Mouse (Mus musculus) CH12.LX (cell line): ENCODE measurements at regions not wholly inside any gene's neighbourhood (a gene's known extent, or its start where the extent isn't known, plus 50 kb on each side); places are given as distances from the start of the nearest gene placed in this dataset.

Experiments used
- DNase-seq: peaks from one replicate; pipeline ENCODE4 v3.0.0-alpha.2; 2013; ENCODE audit errors: extremely low read depth
- H3K27ac ChIP-seq: 2 replicates; pipeline ENCODE4 v1.5.1; 2012; ENCODE audit warnings: low read depth, mild to moderate bottlenecking, control low read depth, moderate library complexity; ENCODE audit not compliant: insufficient read depth
- H3K27me3 ChIP-seq: replicated peaks from 2 replicates; pipeline ENCODE3; 2012; ENCODE audit warnings: inconsistent platforms
- H3K36me3 ChIP-seq, 2 experiments: replicated peaks in 1 of 2; 2 replicates each; pipeline versions ENCODE3 to v1.6.1; 2012; ENCODE audit warnings: inconsistent platforms in 1 of 2, low read length in 1 of 2, mild to moderate bottlenecking in 1 of 2, mixed read lengths in 1 of 2, moderate library complexity in 1 of 2; ENCODE audit not compliant: control insufficient read depth in 1 of 2, insufficient read depth in 1 of 2
- H3K4me1 ChIP-seq, 2 experiments: 2 replicates each; pipeline ENCODE4 v1.6.1; 2012; ENCODE audit warnings: inconsistent platforms in 1 of 2, moderate library complexity in 1 of 2; ENCODE audit not compliant: insufficient read depth in 2 of 2, control insufficient read depth in 1 of 2
- H3K4me2 ChIP-seq: 2 replicates; pipeline ENCODE4 v1.6.1; 2012; ENCODE audit warnings: low read depth, mild to moderate bottlenecking, control low read depth; ENCODE audit not compliant: poor library complexity, insufficient read depth, severe bottlenecking
- H3K4me3 ChIP-seq, 3 experiments: fragments of 150-350 bp in 1 of 3; sonication (generic) in 1 of 3; replicated peaks in 1 of 3; 2 replicates each; pipeline versions ENCODE3 to v1.5.1; 2011 to 2012; ENCODE audit warnings: low read depth in 2 of 3, low read length in 2 of 3, mild to moderate bottlenecking in 2 of 3, moderate library complexity in 2 of 3, control low read depth in 1 of 3, improper control_type of control experiment in 1 of 3, inconsistent platforms in 1 of 3, mixed read lengths in 1 of 3; ENCODE audit not compliant: poor library complexity in 1 of 3
- H3K79me2 ChIP-seq: replicated peaks from 2 replicates; pipeline ENCODE4 v1.6.1; 2012; ENCODE audit warnings: mild to moderate bottlenecking, moderate library complexity; ENCODE audit not compliant: control insufficient read depth, poor library complexity, insufficient read depth, severe bottlenecking; ENCODE audit errors: extremely low read depth
- H3K9ac ChIP-seq: 2 replicates; pipeline ENCODE4 v1.6.1; 2012; ENCODE audit warnings: low read depth, mild to moderate bottlenecking, control low read depth, moderate library complexity; ENCODE audit not compliant: insufficient read depth
- H3K9me3 ChIP-seq: replicated peaks from 2 replicates; pipeline ENCODE3; 2012; ENCODE audit warnings: low read length, inconsistent platforms, mixed read lengths
- CHD1 ChIP-seq: IDR thresholded peaks from 2 replicates; pipeline ENCODE4 v1.6.1; 2012; ENCODE audit warnings: low read depth, low read length, improper control_type of control experiment, inconsistent platforms
- CHD2 ChIP-seq: IDR thresholded peaks from 2 replicates; pipeline ENCODE4 v1.6.1; 2011; ENCODE audit warnings: low read length, improper control_type of control experiment
- E2F4 ChIP-seq: IDR thresholded peaks from 2 replicates; pipeline ENCODE4 v1.6.1; 2011; ENCODE audit warnings: low read depth, low read length, improper control_type of control experiment; ENCODE audit not compliant: insufficient replicate concordance
- ELF1 ChIP-seq: IDR thresholded peaks from 2 replicates; pipeline ENCODE4 v1.6.1; 2014; ENCODE audit warnings: low read depth, mild to moderate bottlenecking, inconsistent platforms, low read length, improper control_type of control experiment
- EP300 ChIP-seq: IDR thresholded peaks from 2 replicates; pipeline ENCODE4 v1.6.1; 2011; ENCODE audit warnings: low read length, improper control_type of control experiment
- ETS1 ChIP-seq: conservative IDR thresholded peaks from 2 replicates; pipeline ENCODE4 v1.6.1; 2012; ENCODE audit warnings: low read depth, mild to moderate bottlenecking, inconsistent platforms, low read length, improper control_type of control experiment, moderate library complexity
- IRF4 ChIP-seq: IDR thresholded peaks from 2 replicates; pipeline ENCODE4 v1.6.1; 2014; ENCODE audit warnings: low read depth, mild to moderate bottlenecking, inconsistent platforms, low read length, improper control_type of control experiment
- JUN ChIP-seq: IDR thresholded peaks from 2 replicates; pipeline ENCODE4 v1.6.1; 2011; ENCODE audit warnings: low read depth, mild to moderate bottlenecking, low read length, improper control_type of control experiment, moderate library complexity; ENCODE audit not compliant: insufficient read depth
- MAFK ChIP-seq: IDR thresholded peaks from 2 replicates; pipeline ENCODE4 v1.6.1; 2011; ENCODE audit warnings: low read length, improper control_type of control experiment; ENCODE audit not compliant: insufficient replicate concordance
- MAX ChIP-seq: IDR thresholded peaks from 2 replicates; pipeline ENCODE4 v1.6.1; 2011; ENCODE audit warnings: low read length, improper control_type of control experiment
- MAZ ChIP-seq: IDR thresholded peaks from 2 replicates; pipeline ENCODE4 v1.6.1; 2012; ENCODE audit warnings: low read depth, mild to moderate bottlenecking, inconsistent platforms, low read length, improper control_type of control experiment, moderate library complexity
- NRF1 ChIP-seq: IDR thresholded peaks from 2 replicates; pipeline ENCODE4 v1.6.1; 2014; ENCODE audit warnings: low read depth, mild to moderate bottlenecking, inconsistent platforms, low read length, improper control_type of control experiment, moderate library complexity
- PAX5 ChIP-seq: IDR thresholded peaks from 2 replicates; pipeline ENCODE4 v1.6.1; 2012; ENCODE audit warnings: low read length, inconsistent platforms, mixed read lengths
- RCOR1 ChIP-seq: conservative IDR thresholded peaks from 2 replicates; pipeline ENCODE4 v1.6.1; 2012; ENCODE audit warnings: low read depth, mild to moderate bottlenecking, inconsistent platforms, low read length, improper control_type of control experiment
- SIN3A ChIP-seq: IDR thresholded peaks from 2 replicates; pipeline ENCODE4 v1.6.1; 2012; ENCODE audit warnings: low read length, improper control_type of control experiment, inconsistent platforms
- TBP ChIP-seq: conservative IDR thresholded peaks from 2 replicates; pipeline ENCODE4 v1.6.1; 2011; ENCODE audit warnings: low read depth, low read length, improper control_type of control experiment
- TCF12 ChIP-seq: IDR thresholded peaks from 2 replicates; pipeline ENCODE4 v1.6.1; 2014; ENCODE audit warnings: low read depth, mild to moderate bottlenecking, inconsistent platforms, low read length, improper control_type of control experiment
- USF1 ChIP-seq: IDR thresholded peaks from 2 replicates; pipeline ENCODE4 v1.6.1; 2014; ENCODE audit warnings: low read depth, mild to moderate bottlenecking, inconsistent platforms, low read length, improper control_type of control experiment
- USF2 ChIP-seq: conservative IDR thresholded peaks from 2 replicates; pipeline ENCODE4 v1.6.1; 2011; ENCODE audit warnings: low read depth, low read length, improper control_type of control experiment
- ZC3H11A ChIP-seq: IDR thresholded peaks from 2 replicates; pipeline ENCODE4 v1.6.1; 2012; ENCODE audit warnings: low read depth, mild to moderate bottlenecking, inconsistent platforms, low read length, improper control_type of control experiment
- ZMIZ1 ChIP-seq: IDR thresholded peaks from 2 replicates; pipeline ENCODE4 v1.6.1; 2012; ENCODE audit warnings: low read depth, mild to moderate bottlenecking, inconsistent platforms, low read length, improper control_type of control experiment
- dilution Hi-C: fragments of 300-500 bp; cut with MboI; formaldehyde crosslinking; loops from 2 replicates; pipeline ENCODE4 v1.14.3; 2020; ENCODE audit warnings: low sequenced_read_pairs; ENCODE audit not compliant: extremely low pct_unique_long_range_greater_than_20kb, extremely low pct_ligation_motif_present
- in situ Hi-C: fragments of 300-500 bp; cut with MboI; formaldehyde crosslinking; loops from 3 replicates; pipeline ENCODE4 v1.14.3; 2019; ENCODE audit warnings: low sequenced_read_pairs, low pct_ligation_motif_present, low pct_unique_long_range_greater_than_20kb, mixed read lengths

- Histone ChIP-seq H3K27ac (no peak overlapping the region), H3K4me1 (no peaks in the 10 kb centered on the region), H3K79me2 (no peaks in the 10 kb centered on the region), H3K9ac (no peak overlapping the region), H3K36me3 (no peaks in the 10 kb centered on the region), H3K27me3 (no peaks in the 10 kb centered on the region)
- in situ Hi-C loops: no loop called here
- TF ChIP-seq SIN3A: no peak
- TF ChIP-seq TCF12: no peak
- no peak for TF ChIP-seq NRF1
- no peak for TF ChIP-seq ETS1
- TF ChIP-seq ZMIZ1: no peak
- TF ChIP-seq CHD1: no peak
- TF ChIP-seq MAX: no peak
- TF ChIP-seq, all 38 proteins: peak for 0
- no peak for DNase-seq
- Histone ChIP-seq H3K9me3 (no peaks in the 10 kb centered on the region), H3K4me2 (no peak overlapping the region), H3K4me3 (no peak overlapping the region)
- dilution Hi-C loops: no loop called here
Observed at GRCm38 (mm10) chr13:114639531-114639930, 178.5 kb upstream of the Mocs2 start.

- dilution Hi-C loops: no loop called here
Observed at GRCm38 (mm10) chr13:114641688-114642390, 176.2 kb upstream of the Mocs2 start.

GRCm38 (mm10) chr13:114642901-114643491, 175.0 kb upstream of the Mocs2 start:
- H3K4me3 ChIP-seq: no peak overlapping the region
- no peaks in the 10 kb centered on the region for H3K9me3 ChIP-seq
- H3K27me3 ChIP-seq: no peaks in the 10 kb centered on the region
- H3K27ac ChIP-seq: no peak overlapping the region
- dilution Hi-C loops: no loop called here
- H3K79me2 ChIP-seq: no peaks in the 10 kb centered on the region; the same call in 1 of the 2 replicates
- DNase-seq: no peak
- no peak overlapping the region for H3K4me2 ChIP-seq
- TF ChIP-seq USF2 (no peak), USF1 (no peak), JUN (no peak), CHD1 (no peak), ZC3H11A (no peak), ZMIZ1 (no peak), E2F4 (no peak), TBP (no peak), IRF4 (no peak)
- TF ChIP-seq, all 38 proteins: peak for 0
- in situ Hi-C loops: no loop called here
- no peaks in the 10 kb centered on the region for H3K4me1 ChIP-seq
- H3K36me3 ChIP-seq: no peaks in the 10 kb centered on the region
- H3K9ac ChIP-seq: no peak overlapping the region

More at GRCm38 (mm10) chr13:114641688-114642390, 176.2 kb upstream of the Mocs2 start:
- Histone ChIP-seq H3K27ac (no peak overlapping the region), H3K79me2 (no peaks in the 10 kb centered on the region; the same call in 1 of the 2 replicates), H3K4me3 (no peak overlapping the region), H3K4me2 (no peak overlapping the region), H3K9me3 (no peaks in the 10 kb centered on the region), H3K4me1 (no peaks in the 10 kb centered on the region), H3K27me3 (no peaks in the 10 kb centered on the region), H3K9ac (no peak overlapping the region)
- in situ Hi-C loops: no loop called here
- TF ChIP-seq CHD2 (no peak), EP300 (no peak), ELF1 (no peak), JUN (no peak), E2F4 (no peak), MAZ (no peak), MAFK (no peak), RCOR1 (no peak), SIN3A (no peak), PAX5 (no peak)
- TF ChIP-seq, all 38 proteins: peak for 0
- DNase-seq: no peak
- no peaks in the 10 kb centered on the region for H3K36me3 ChIP-seq
